Mouse (Mus musculus) ES-Bruce4 (cell line): ENCODE data around the gene AC134908.4. TPM values are rescaled to one million over a fixed set of nuclear protein-coding genes. Genes with fewer than 3 reads are reported as not detected.

Experiments
- H3K27ac ChIP-seq: 2 replicates; pipeline ENCODE4 v1.5.1; 2012; ENCODE audit warnings: low read length, inconsistent platforms; ENCODE audit not compliant: insufficient read depth
- H3K27me3 ChIP-seq: 2 replicates; pipeline ENCODE4 v1.6.1; 2012; ENCODE audit warnings: mild to moderate bottlenecking, low read length, inconsistent platforms; ENCODE audit not compliant: control insufficient read depth, poor library complexity, insufficient read depth, severe bottlenecking
- H3K36me3 ChIP-seq: 2 replicates; pipeline ENCODE4 v1.6.1; 2012; ENCODE audit warnings: inconsistent platforms, mild to moderate bottlenecking, low read length, moderate library complexity; ENCODE audit not compliant: control insufficient read depth, poor library complexity, insufficient read depth, severe bottlenecking
- H3K4me1 ChIP-seq: one replicate; pipeline ENCODE4 v1.8.1; 2011; ENCODE audit warnings: low read length; ENCODE audit not compliant: control insufficient read depth, insufficient read depth
- H3K4me3 ChIP-seq: 2 replicates; pipeline ENCODE4 v1.5.1; 2011; ENCODE audit warnings: low read depth, mild to moderate bottlenecking, low read length
- H3K9ac ChIP-seq: 2 replicates; pipeline ENCODE4 v1.6.1; 2012; ENCODE audit warnings: low read depth, mild to moderate bottlenecking, inconsistent platforms; ENCODE audit not compliant: poor library complexity, severe bottlenecking
- H3K9me3 ChIP-seq: replicated peaks from 2 replicates; pipeline ENCODE4 v1.6.1; 2012; ENCODE audit warnings: mild to moderate bottlenecking, low read length, inconsistent platforms; ENCODE audit not compliant: control insufficient read depth, poor library complexity, insufficient read depth, severe bottlenecking
- CTCF ChIP-seq: IDR thresholded peaks from one replicate; pipeline ENCODE4 v1.8.1; 2011; ENCODE audit warnings: low read depth, low read length
- EP300 ChIP-seq: IDR thresholded peaks from 2 replicates; pipeline ENCODE4 v1.6.1; 2011; ENCODE audit warnings: low read depth, low read length; ENCODE audit not compliant: insufficient read depth
- POLR2A ChIP-seq: IDR thresholded peaks from one replicate; pipeline ENCODE4 v1.8.1; 2011; ENCODE audit warnings: low read length; ENCODE audit not compliant: insufficient read depth
- polyA plus RNA-seq: library from polyadenylated mRNA; stranded (reverse); fragments of >200 nt; gene quantifications from 2 replicates; pipeline ENCODE4 v1.2.4, GENCODE M21; 2011; ENCODE audit warnings: low read depth; ENCODE audit not compliant: missing spikeins, insufficient read depth, insufficient read length

AC134908.4 gene
- polyA plus RNA-seq: 1.6 and 2.6 TPM in 2 replicates

- TF ChIP-seq CTCF (no peak), POLR2A (no peak), EP300 (no peak)
- no peaks in the 10 kb centered on the region for H3K9me3 ChIP-seq
- peak within 1 kb of the TSS; percentile 81 for H3K9ac ChIP-seq
- no peak within 1 kb of the TSS for H3K27ac ChIP-seq
- peaks cover 4% of the 10 kb centered on the region for H3K4me1 ChIP-seq
- no peaks in the 10 kb centered on the region for H3K27me3 ChIP-seq
- H3K36me3 ChIP-seq: no peaks in the 10 kb centered on the region
- peak within 1 kb of the TSS; percentile 76 for H3K4me3 ChIP-seq
Measured at GRCm38 (mm10) chr17:25795609-25796092, at the start of gene AC134908.4. Gene AC134908.4, minus strand, starts transcription at chr17:25795659.

- H3K9me3 ChIP-seq: no peaks in the 10 kb centered on the region
- H3K4me3 ChIP-seq: peak within 1 kb of the TSS; percentile 84
- H3K36me3 ChIP-seq: peaks cover 17% of the 10 kb centered on the region
- no peak within 1 kb of the TSS for H3K27ac ChIP-seq
- peak within 1 kb of the TSS; percentile 88 for H3K9ac ChIP-seq
- TF ChIP-seq CTCF (no peak), EP300 (no peak), POLR2A (no peak)
- H3K27me3 ChIP-seq: no peaks in the 10 kb centered on the region
- no peaks in the 10 kb centered on the region for H3K4me1 ChIP-seq
Measured at GRCm38 (mm10) chr17:25844396-25844901, 49.0 kb upstream of the AC134908.4 start, which contains the start of gene Rhot2. Gene Rhot2, minus strand, starts transcription at chr17:25844851.

- TF ChIP-seq CTCF (no peak), EP300 (no peak), POLR2A (no peak)
Measured at GRCm38 (mm10) chr17:25843636-25844395, 48.4 kb upstream of the AC134908.4 start.

GRCm38 (mm10) chr17:25843122-25843521 lies 47.7 kb upstream of the AC134908.4 start:
- Histone ChIP-seq H3K36me3 (peaks cover 20% of the 10 kb centered on the region), H3K27me3 (no peaks in the 10 kb centered on the region), H3K4me3 (0 out of 2 replicates have a peak overlapping the region, but pooled peaks have one; percentile 84), H3K4me1 (no peaks in the 10 kb centered on the region), H3K27ac (no peak overlapping the region), H3K9me3 (no peaks in the 10 kb centered on the region), H3K9ac (peak overlapping the region; percentile 88)
- TF ChIP-seq EP300 (no peak), CTCF (no peak), POLR2A (no peak)

More at GRCm38 (mm10) chr17:25843636-25844395, 48.4 kb upstream of the AC134908.4 start:
- Histone ChIP-seq H3K4me3 (peak overlapping the region; percentile 84), H3K9me3 (no peaks in the 10 kb centered on the region), H3K9ac (peak overlapping the region; percentile 88), H3K36me3 (peaks cover 20% of the 10 kb centered on the region), H3K4me1 (no peaks in the 10 kb centered on the region), H3K27me3 (no peaks in the 10 kb centered on the region), H3K27ac (no peak overlapping the region)

GRCm38 (mm10) chr17:25842509-25842908 lies 47.0 kb upstream of the AC134908.4 start:
- no peak overlapping the region for H3K27ac ChIP-seq
- no peak overlapping the region for H3K9ac ChIP-seq
- no peaks in the 10 kb centered on the region for H3K9me3 ChIP-seq
- no peaks in the 10 kb centered on the region for H3K27me3 ChIP-seq
- no peak for TF ChIP-seq POLR2A
- no peak for TF ChIP-seq EP300
- no peak for TF ChIP-seq CTCF
- peaks cover 20% of the 10 kb centered on the region for H3K36me3 ChIP-seq
- no peaks in the 10 kb centered on the region for H3K4me1 ChIP-seq
- no peak overlapping the region for H3K4me3 ChIP-seq

- Histone ChIP-seq H3K9ac (no peak within 1 kb of the TSS), H3K36me3 (peaks cover 20% of the 10 kb centered on the region), H3K27ac (no peak within 1 kb of the TSS), H3K4me3 (no peak within 1 kb of the TSS), H3K4me1 (no peaks in the 10 kb centered on the region), H3K27me3 (no peaks in the 10 kb centered on the region), H3K9me3 (no peaks in the 10 kb centered on the region)
- TF ChIP-seq EP300 (no peak), CTCF (no peak), POLR2A (no peak)
Measured at GRCm38 (mm10) chr17:25841117-25841880, 45.8 kb upstream of the AC134908.4 start, which contains the start of gene Gm20683. Gene Gm20683, minus strand, starts transcription at chr17:25841763.
